Mouse (Mus musculus): ENCODE measurements at regions not wholly inside any gene's neighbourhood (a gene's known extent, or its start where the extent isn't known, plus 50 kb on each side); places are given as distances from the start of the nearest gene placed in this dataset.

DNA sequence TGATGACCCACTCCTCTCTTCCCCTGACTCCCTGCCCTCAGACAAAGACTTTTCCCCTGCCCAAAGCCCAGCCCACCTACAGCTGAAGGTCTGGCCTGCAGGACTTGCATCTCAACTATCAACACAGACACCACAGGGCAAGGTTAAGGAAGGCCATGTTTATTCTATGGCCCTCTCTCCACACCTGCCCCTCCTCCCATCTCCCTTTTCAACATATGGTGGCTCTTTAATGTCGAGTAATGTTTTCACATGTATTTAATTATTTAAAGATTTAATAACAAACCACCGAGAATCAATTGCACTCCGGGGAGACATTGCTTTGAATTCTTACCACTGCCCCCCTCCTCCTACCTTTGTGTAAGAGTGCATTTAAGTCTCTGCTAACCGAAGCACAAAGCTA is 273.6 kb downstream of the Lrig3 start:
- no peak overlapping the region for H3K27ac ChIP-seq
- intact Hi-C loops (cut with DNase I): no loop called here

More for the DNA sequence above, 273.6 kb downstream of the Lrig3 start:
- H3K4me3 ChIP-seq: no peak overlapping the region
- no peak for DNase-seq
- TF ChIP-seq CTCF (IDR thresholded peaks at IDR 0.05): no peak

Small RNAs in the stretch of these regions (microRNA-seq; reads per million reads assigned to microRNA genes)
- 176 reads per million, percentile 54 among the genes with 10 or more reads in this experiment for gene Mir378d
